Mouse (Mus musculus): ENCODE measurements around the gene Hsbp1. TPM values are rescaled to one million over a fixed set of nuclear protein-coding genes. Genes with fewer than 3 reads are reported as not detected.
"Not testable (repeated sequence)": the region's sequence is repeated elsewhere in the genome, so short reads cannot be mapped to it uniquely, and the experiment has no call there.

Hsbp1 gene
- polyA plus RNA-seq (2014; fragmentation: Nextera tagmentation; extraction: Ambion mirVana) = 333 and 341 TPM in 2 replicates

DNA sequence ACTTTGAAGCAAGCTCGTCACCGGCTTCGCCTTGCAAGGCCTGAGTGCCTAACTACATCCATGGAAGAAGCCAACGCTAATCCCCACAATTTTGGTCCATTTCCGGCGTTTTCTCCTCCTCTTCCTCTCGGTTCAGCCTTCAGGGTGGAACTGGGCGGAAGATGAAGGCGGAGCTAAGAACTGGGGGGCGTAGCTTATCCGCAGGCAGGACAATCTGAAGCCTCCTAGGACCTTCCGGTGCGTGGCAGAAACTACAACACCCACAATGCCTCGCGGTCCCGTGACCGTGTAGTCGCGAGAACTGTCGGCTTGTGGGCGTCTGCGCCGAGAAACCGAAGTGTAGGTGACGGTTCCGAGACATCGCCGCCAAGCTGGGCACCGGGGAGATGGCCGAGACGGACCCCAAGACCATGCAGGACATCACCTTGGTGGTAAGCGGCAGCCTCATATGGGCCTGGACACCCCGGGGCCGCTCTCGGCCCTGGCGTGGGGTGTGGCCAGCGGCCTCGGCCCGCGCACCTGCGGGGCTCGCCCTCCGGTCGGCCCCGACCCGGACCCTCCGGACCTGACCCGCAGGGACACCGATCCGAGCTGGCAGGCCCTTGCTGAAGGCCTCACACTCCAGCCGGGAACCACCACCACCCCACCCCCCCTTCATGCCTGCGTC lies at the start of gene Hsbp1:
Hsbp1 (plus strand) TSS at position 299 of the 667 bp plus-strand sequence.
- Histone ChIP-seq H3K36me3 (ENCODE audit: control insufficient read depth, insufficient read depth, low read length) (peaks cover 30% of the 10 kb centered on the region), H3K4me3 (ENCODE audit: low read depth, low read length) (peak within 1 kb of the TSS; percentile 98), H3K27ac (ENCODE audit: low read length) (no peak within 1 kb of the TSS), H3K4me1 (ENCODE audit: control insufficient read depth, insufficient read depth, low read length) (peaks cover 6% of the 10 kb centered on the region), H3K4me2 (replicated peaks; ENCODE audit: low read depth, low read length) (peak within 1 kb of the TSS; percentile 63), H3K9ac (replicated peaks; ENCODE audit: low read depth, low read length) (peak within 1 kb of the TSS; percentile 95), H3K27me3 (ENCODE audit: control insufficient read depth, insufficient read depth, low read length) (no peaks in the 10 kb centered on the region), H3K9me3 (ENCODE audit: control insufficient read depth, low read depth, low read length) (no peaks in the 10 kb centered on the region; the same call in 1 of the 2 replicates)
- peak; percentile 98 for ATAC-seq (ENCODE audit: insufficient number of reproducible peaks, insufficient read depth, low FRiP score, low read depth)
- 3% methylated on average over 46 of the region's 52 CpGs for WGBS

DNA sequence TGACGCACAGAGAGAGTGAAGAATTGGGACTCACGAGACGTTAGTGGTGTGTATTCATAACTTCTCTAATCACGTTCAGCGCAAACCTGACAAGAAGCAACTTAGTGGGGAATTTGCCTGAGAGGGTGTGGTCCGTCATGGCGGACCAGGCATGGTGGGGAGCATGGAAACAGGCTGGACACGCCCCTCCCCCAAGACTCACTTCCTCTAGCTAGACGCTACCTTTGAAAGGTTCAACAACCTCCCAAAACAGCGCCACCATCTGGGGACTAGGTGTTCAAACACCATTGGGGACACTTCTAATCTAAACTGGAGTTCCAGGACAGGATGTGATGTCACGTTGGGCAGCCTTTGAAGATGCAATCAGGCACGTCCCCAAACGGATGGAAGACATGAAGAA lies 48.8 kb upstream of the Hsbp1 start:
- whole genome bisulfite sequencing = 79% methylated on average over 13 of the region's 13 CpGs
- Histone ChIP-seq H3K27me3 (ENCODE audit: control insufficient read depth, insufficient read depth, low read length) (no peaks in the 10 kb centered on the region), H3K4me2 (replicated peaks; ENCODE audit: low read depth, low read length) (no peak overlapping the region), H3K9me3 (ENCODE audit: control insufficient read depth, low read depth, low read length) (no peaks in the 10 kb centered on the region), H3K4me1 (ENCODE audit: control insufficient read depth, insufficient read depth, low read length) (no peaks in the 10 kb centered on the region), H3K27ac (ENCODE audit: low read length) (no peak overlapping the region), H3K9ac (replicated peaks; ENCODE audit: low read depth, low read length) (no peak overlapping the region), H3K4me3 (ENCODE audit: low read depth, low read length) (no peak overlapping the region), H3K36me3 (ENCODE audit: control insufficient read depth, insufficient read depth, low read length) (no peaks in the 10 kb centered on the region)
- no peak for ATAC-seq (ENCODE audit: insufficient number of reproducible peaks, insufficient read depth, low FRiP score, low read depth)

DNA sequence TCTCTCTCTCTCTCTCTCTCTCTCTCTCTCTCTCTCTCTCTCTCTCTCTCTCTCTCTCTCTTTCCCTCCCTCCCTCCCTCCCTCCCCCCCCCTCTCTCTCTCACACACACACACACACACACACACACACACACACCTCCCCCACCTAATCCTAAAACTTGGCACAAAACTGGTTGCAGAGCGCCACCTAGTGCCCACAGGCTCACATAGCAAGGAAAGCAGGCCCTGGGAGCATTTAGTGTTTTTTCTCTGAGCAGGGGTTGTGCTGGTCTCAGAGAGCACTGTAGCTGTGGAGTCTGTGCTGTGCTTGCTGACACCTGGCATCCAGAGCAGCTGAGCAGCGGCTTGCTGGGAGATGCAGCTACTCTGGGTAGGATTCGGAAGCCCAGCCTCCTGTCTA lies 46.5 kb upstream of the Hsbp1 start:
- WGBS = 22% methylated on average over 3 of the region's 3 CpGs
- not testable (repeated sequence) for H3K4me1 ChIP-seq (ENCODE audit: control insufficient read depth, insufficient read depth, low read length); H3K9me3 ChIP-seq (ENCODE audit: control insufficient read depth, low read depth, low read length); H3K9ac ChIP-seq (replicated peaks; ENCODE audit: low read depth, low read length); ATAC-seq (ENCODE audit: insufficient number of reproducible peaks, insufficient read depth, low FRiP score, low read depth); H3K4me3 ChIP-seq (ENCODE audit: low read depth, low read length); H3K27me3 ChIP-seq (ENCODE audit: control insufficient read depth, insufficient read depth, low read length); H3K36me3 ChIP-seq (ENCODE audit: control insufficient read depth, insufficient read depth, low read length); H3K27ac ChIP-seq (ENCODE audit: low read length); H3K4me2 ChIP-seq (replicated peaks; ENCODE audit: low read depth, low read length)

DNA sequence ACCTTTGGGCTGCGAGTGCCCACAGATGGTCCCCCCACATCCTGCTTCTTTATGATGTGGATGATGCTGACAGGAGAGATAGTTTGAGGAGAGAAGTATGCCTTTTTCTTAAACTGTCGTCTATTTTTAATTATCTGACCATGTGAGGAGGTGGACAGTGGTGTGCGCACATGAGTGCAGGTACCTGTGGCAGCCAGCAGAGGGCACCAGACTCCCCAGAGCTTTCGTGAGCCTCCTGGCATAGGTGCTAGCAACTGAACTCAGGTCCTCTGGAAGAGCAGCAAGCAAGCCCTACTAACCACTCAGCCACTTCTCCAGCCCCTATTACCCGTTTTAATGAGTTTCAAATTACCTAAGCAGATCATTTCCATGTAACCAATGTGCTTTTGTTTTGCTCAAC lies 44.0 kb upstream of the Hsbp1 start:
- H3K4me1 ChIP-seq (ENCODE audit: control insufficient read depth, insufficient read depth, low read length) = no peaks in the 10 kb centered on the region
- no peaks in the 10 kb centered on the region for H3K27me3 ChIP-seq (ENCODE audit: control insufficient read depth, insufficient read depth, low read length)
- H3K27ac ChIP-seq (ENCODE audit: low read length) = no peak overlapping the region
- H3K4me3 ChIP-seq (ENCODE audit: low read depth, low read length) = no peak overlapping the region
- H3K36me3 ChIP-seq (ENCODE audit: control insufficient read depth, insufficient read depth, low read length) = no peaks in the 10 kb centered on the region
- H3K9me3 ChIP-seq (ENCODE audit: control insufficient read depth, low read depth, low read length) = no peaks in the 10 kb centered on the region; the same call in 1 of the 2 replicates
- no peak for ATAC-seq (ENCODE audit: insufficient number of reproducible peaks, insufficient read depth, low FRiP score, low read depth)
- H3K4me2 ChIP-seq (replicated peaks; ENCODE audit: low read depth, low read length) = no peak overlapping the region
- H3K9ac ChIP-seq (replicated peaks; ENCODE audit: low read depth, low read length) = no peak overlapping the region
- WGBS = 88% methylated on average over 5 of the region's 5 CpGs

DNA sequence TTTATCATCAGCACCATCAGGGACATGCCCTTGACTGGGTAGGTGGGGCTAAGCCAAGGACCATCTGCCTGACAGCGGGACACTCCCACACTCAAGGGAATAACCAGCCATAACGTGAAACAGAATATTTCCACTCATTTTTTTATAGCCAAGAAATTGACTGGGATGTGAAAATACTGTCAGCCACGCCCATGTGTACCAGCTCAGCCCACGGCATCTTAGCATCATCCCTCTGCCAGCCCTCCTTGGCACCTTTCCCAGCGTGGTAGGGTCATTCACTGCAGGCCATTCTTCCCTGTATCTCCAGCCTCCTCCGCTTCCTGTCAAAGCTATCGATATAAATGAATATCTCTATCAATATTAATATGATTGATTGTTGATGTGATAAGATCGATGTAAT lies 40.1 kb upstream of the Hsbp1 start:
- Histone ChIP-seq H3K4me2 (replicated peaks; ENCODE audit: low read depth, low read length) (no peak overlapping the region), H3K4me1 (ENCODE audit: control insufficient read depth, insufficient read depth, low read length) (no peaks in the 10 kb centered on the region), H3K27me3 (ENCODE audit: control insufficient read depth, insufficient read depth, low read length) (no peaks in the 10 kb centered on the region), H3K4me3 (ENCODE audit: low read depth, low read length) (no peak overlapping the region), H3K27ac (ENCODE audit: low read length) (no peak overlapping the region), H3K9ac (replicated peaks; ENCODE audit: low read depth, low read length) (no peak overlapping the region), H3K36me3 (ENCODE audit: control insufficient read depth, insufficient read depth, low read length) (no peaks in the 10 kb centered on the region), H3K9me3 (ENCODE audit: control insufficient read depth, low read depth, low read length) (no peaks in the 10 kb centered on the region; the same call in 1 of the 2 replicates)
- 82% methylated on average over 8 of the region's 8 CpGs for WGBS
- no peak for ATAC-seq (ENCODE audit: insufficient number of reproducible peaks, insufficient read depth, low FRiP score, low read depth)

DNA sequence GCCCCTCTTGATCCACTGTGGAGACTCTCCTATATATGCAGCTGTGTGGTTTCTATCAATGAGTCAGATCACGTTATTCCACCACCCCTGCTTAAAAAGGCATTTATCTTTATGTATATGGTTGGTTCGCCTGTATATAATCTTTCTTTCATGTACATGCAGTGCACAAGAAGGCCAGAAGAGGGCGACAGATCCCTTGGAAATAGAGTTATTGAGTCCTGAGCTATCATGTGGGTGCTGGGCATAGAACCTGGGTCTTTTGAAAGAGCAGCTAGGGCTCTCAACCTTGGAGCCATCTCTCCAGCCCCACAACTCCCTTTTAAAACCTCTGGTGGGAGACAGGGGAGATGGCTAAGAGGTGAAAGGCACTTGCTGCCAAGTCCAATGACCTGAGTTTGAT lies 32.9 kb upstream of the Hsbp1 start:
- Histone ChIP-seq H3K4me2 (replicated peaks; ENCODE audit: low read depth, low read length) (no peak overlapping the region), H3K9ac (replicated peaks; ENCODE audit: low read depth, low read length) (no peak overlapping the region), H3K4me1 (ENCODE audit: control insufficient read depth, insufficient read depth, low read length) (no peaks in the 10 kb centered on the region), H3K27me3 (ENCODE audit: control insufficient read depth, insufficient read depth, low read length) (no peaks in the 10 kb centered on the region), H3K4me3 (ENCODE audit: low read depth, low read length) (no peak overlapping the region), H3K27ac (ENCODE audit: low read length) (no peak overlapping the region), H3K36me3 (ENCODE audit: control insufficient read depth, insufficient read depth, low read length) (no peaks in the 10 kb centered on the region), H3K9me3 (ENCODE audit: control insufficient read depth, low read depth, low read length) (no peaks in the 10 kb centered on the region)
- WGBS = 27% methylated on average over 3 of the region's 3 CpGs
- ATAC-seq (ENCODE audit: insufficient number of reproducible peaks, insufficient read depth, low FRiP score, low read depth) = no peak

DNA sequence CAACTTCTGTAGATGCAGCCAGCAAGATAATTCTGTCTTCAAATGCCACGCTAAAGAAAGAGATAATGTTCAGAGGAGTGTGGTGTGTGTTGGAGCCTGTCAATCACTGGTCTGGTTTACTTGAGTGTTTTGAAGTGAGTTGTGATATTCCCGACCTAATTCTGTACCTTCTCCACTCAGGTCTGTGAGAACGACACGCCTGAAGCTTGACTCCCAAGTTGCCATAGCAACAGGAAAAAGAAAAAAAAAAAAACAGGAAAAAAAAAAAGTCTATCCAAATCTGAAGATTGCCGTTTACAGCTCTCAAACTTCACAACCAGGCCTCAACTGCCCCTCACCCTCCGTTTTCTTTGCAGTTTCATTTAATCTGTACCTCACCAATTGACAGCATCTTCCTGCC lies 21.1 kb upstream of the Hsbp1 start:
- H3K36me3 ChIP-seq (ENCODE audit: control insufficient read depth, insufficient read depth, low read length) = no peaks in the 10 kb centered on the region
- H3K4me1 ChIP-seq (ENCODE audit: control insufficient read depth, insufficient read depth, low read length) = no peaks in the 10 kb centered on the region
- no peak overlapping the region for H3K9ac ChIP-seq (replicated peaks; ENCODE audit: low read depth, low read length)
- no peak overlapping the region for H3K4me3 ChIP-seq (ENCODE audit: low read depth, low read length)
- WGBS = 46% methylated on average over 6 of the region's 6 CpGs
- no peak for ATAC-seq (ENCODE audit: insufficient number of reproducible peaks, insufficient read depth, low FRiP score, low read depth)
- H3K4me2 ChIP-seq (replicated peaks; ENCODE audit: low read depth, low read length) = no peak overlapping the region
- H3K9me3 ChIP-seq (ENCODE audit: control insufficient read depth, low read depth, low read length) = no peaks in the 10 kb centered on the region
- H3K27ac ChIP-seq (ENCODE audit: low read length) = no peak overlapping the region
- no peaks in the 10 kb centered on the region for H3K27me3 ChIP-seq (ENCODE audit: control insufficient read depth, insufficient read depth, low read length)

DNA sequence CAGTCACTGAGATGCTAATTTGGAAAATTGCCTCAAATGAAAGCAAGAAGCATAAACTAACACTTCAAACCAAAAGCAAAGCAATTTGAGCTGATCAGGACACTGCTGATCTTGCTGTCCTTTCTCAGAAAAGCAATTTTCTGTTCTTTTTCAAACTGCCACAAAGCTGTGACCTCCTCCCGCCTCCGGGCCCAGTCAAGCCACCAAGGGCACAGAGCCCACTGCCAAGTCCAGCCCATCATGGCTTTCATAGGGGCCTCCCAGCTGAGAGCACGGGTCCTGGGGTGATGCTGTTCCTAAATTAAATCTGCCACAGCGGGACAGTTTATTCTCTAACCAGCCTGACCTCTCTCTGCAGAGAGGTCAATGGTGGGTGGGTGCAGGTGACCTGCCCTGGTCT lies 4.7 kb upstream of the Hsbp1 start:
- H3K36me3 ChIP-seq (ENCODE audit: control insufficient read depth, insufficient read depth, low read length) = no peaks in the 10 kb centered on the region
- H3K4me2 ChIP-seq (replicated peaks; ENCODE audit: low read depth, low read length) = no peak overlapping the region
- WGBS = 80% methylated on average over 4 of the region's 4 CpGs
- no peak overlapping the region for H3K27ac ChIP-seq (ENCODE audit: low read length)
- H3K27me3 ChIP-seq (ENCODE audit: control insufficient read depth, insufficient read depth, low read length) = no peaks in the 10 kb centered on the region
- no peaks in the 10 kb centered on the region for H3K4me1 ChIP-seq (ENCODE audit: control insufficient read depth, insufficient read depth, low read length)
- H3K9ac ChIP-seq (replicated peaks; ENCODE audit: low read depth, low read length) = no peak overlapping the region
- H3K9me3 ChIP-seq (ENCODE audit: control insufficient read depth, low read depth, low read length) = no peaks in the 10 kb centered on the region; the same call in 1 of the 2 replicates
- ATAC-seq (ENCODE audit: insufficient number of reproducible peaks, insufficient read depth, low FRiP score, low read depth) = no peak
- no peak overlapping the region for H3K4me3 ChIP-seq (ENCODE audit: low read depth, low read length)

DNA sequence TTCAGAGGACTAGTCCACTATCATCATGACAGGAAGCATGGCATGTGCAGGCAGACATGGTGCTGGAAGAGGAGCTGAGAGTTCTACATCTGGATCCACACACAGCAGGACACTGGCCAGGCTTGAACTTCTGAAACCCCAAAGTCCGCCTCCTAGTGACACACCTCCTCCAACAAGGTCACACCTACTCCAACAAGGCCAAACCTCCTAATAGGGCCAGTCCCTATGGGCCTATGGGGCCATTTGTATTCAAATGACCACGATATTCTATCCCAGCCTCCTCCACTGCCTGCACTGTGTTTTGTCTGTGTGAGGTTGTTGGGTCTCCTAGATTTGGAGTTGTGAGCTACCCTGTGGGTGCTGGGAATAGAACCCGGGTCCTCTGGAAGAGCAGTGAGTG lies 682 bp upstream of the Hsbp1 start:
- Histone ChIP-seq H3K4me3 (ENCODE audit: low read depth, low read length) (peak overlapping the region; percentile 98; the same call in 1 of the 2 replicates), H3K4me2 (replicated peaks; ENCODE audit: low read depth, low read length) (peak overlapping the region; percentile 63; the same call in 1 of the 2 replicates), H3K27ac (ENCODE audit: low read length) (no peak overlapping the region), H3K36me3 (ENCODE audit: control insufficient read depth, insufficient read depth, low read length) (peaks cover 23% of the 10 kb centered on the region), H3K9me3 (ENCODE audit: control insufficient read depth, low read depth, low read length) (no peaks in the 10 kb centered on the region; the same call in 1 of the 2 replicates), H3K9ac (replicated peaks; ENCODE audit: low read depth, low read length) (no peak overlapping the region), H3K27me3 (ENCODE audit: control insufficient read depth, insufficient read depth, low read length) (no peaks in the 10 kb centered on the region), H3K4me1 (ENCODE audit: control insufficient read depth, insufficient read depth, low read length) (peaks cover 6% of the 10 kb centered on the region)
- no peak for ATAC-seq (ENCODE audit: insufficient number of reproducible peaks, insufficient read depth, low FRiP score, low read depth)
- 78% methylated on average over 3 of the region's 3 CpGs for WGBS
